Mouse (Mus musculus) cerebellum, adult 2 months (tissue): ENCODE measurements around the gene Spata21.

Source experiments
- CTCF ChIP-seq: fragments of 200-500 bp; IDR thresholded peaks from 2 replicates; pipeline ENCODE4 v1.5.1; 2011; ENCODE audit warnings: low read depth, mild to moderate bottlenecking, control low read depth, low read length, moderate library complexity, borderline replicate concordance; ENCODE audit not compliant: insufficient read depth
- POLR2A ChIP-seq: fragments of 200-500 bp; IDR thresholded peaks from 2 replicates; pipeline ENCODE4 v1.6.1; 2011; ENCODE audit warnings: low read length, control low read depth, borderline replicate concordance; ENCODE audit not compliant: insufficient read depth

- TF ChIP-seq POLR2A (no peak), CTCF (no peak)
Measured at GRCm38 (mm10) chr4:141131531-141132061, 43.5 kb downstream of the Spata21 start.
